Mouse (Mus musculus): ENCODE data around the gene Gm15217. TPM values are rescaled to one million over a fixed set of nuclear protein-coding genes. Genes with fewer than 3 reads are reported as not detected.

Gm15217 gene
- not detected for total RNA-seq (2021)
- long read RNA-seq, experiment 1: 0 reads
- long read RNA-seq, experiment 2, partial matches to known transcripts: 0 of 1 reads
- long read RNA-seq, experiment 2, other reads (novel, unspliced or antisense): 1 of 1 reads

GRCm38 (mm10) chr14:46379285-46379684 lies at the start of gene Gm15217:
Gm15217 (plus strand) TSS chr14:46379414.
- no peak for DNase-seq (ENCODE audit: low spot score in 2 of 2)

- no peak for DNase-seq (ENCODE audit: low spot score in 2 of 2)
Observed at GRCm38 (mm10) chr14:46333421-46334237, 45.6 kb upstream of the Gm15217 start.

- no peak for DNase-seq (ENCODE audit: low spot score in 2 of 2)
Observed at GRCm38 (mm10) chr14:46338801-46339200, 40.4 kb upstream of the Gm15217 start.

GRCm38 (mm10) chr14:46344750-46345149 lies 34.5 kb upstream of the Gm15217 start:
- DNase-seq (ENCODE audit: low spot score in 2 of 2): no peak

- DNase-seq (ENCODE audit: low spot score in 2 of 2): no peak
Observed at GRCm38 (mm10) chr14:46357286-46357685, 21.9 kb upstream of the Gm15217 start.

- no peak for DNase-seq (ENCODE audit: low spot score in 2 of 2)
Observed at GRCm38 (mm10) chr14:46357696-46358095, 21.5 kb upstream of the Gm15217 start.

GRCm38 (mm10) chr14:46363209-46363608 lies 16.0 kb upstream of the Gm15217 start:
- DNase-seq (ENCODE audit: low spot score in 2 of 2): no peak

GRCm38 (mm10) chr14:46372452-46372851 lies 6.8 kb upstream of the Gm15217 start:
- DNase-seq (ENCODE audit: low spot score in 2 of 2): no peak

GRCm38 (mm10) chr14:46375796-46376195 lies 3.4 kb upstream of the Gm15217 start:
- DNase-seq (ENCODE audit: low spot score in 2 of 2): no peak

- peak in 1 of 2 experiments; percentile 39 for DNase-seq (ENCODE audit: low spot score in 2 of 2)
Observed at GRCm38 (mm10) chr14:46380286-46380721, 1.1 kb downstream of the Gm15217 start.

GRCm38 (mm10) chr14:46381457-46381856 lies 2.2 kb downstream of the Gm15217 start:
- DNase-seq (ENCODE audit: low spot score in 2 of 2): peak in 1 of 2 experiments; percentile 73

GRCm38 (mm10) chr14:46384946-46385691 lies 5.9 kb downstream of the Gm15217 start:
- no peak for DNase-seq (ENCODE audit: low spot score in 2 of 2)

GRCm38 (mm10) chr14:46385701-46386477 lies 6.7 kb downstream of the Gm15217 start:
- DNase-seq (ENCODE audit: low spot score in 2 of 2): no peak

- DNase-seq (ENCODE audit: low spot score in 2 of 2): no peak
Observed at GRCm38 (mm10) chr14:46386478-46387356, 7.5 kb downstream of the Gm15217 start.

GRCm38 (mm10) chr14:46387357-46387671 lies 8.1 kb downstream of the Gm15217 start:
- peak; percentile 80 to 91 for DNase-seq (ENCODE audit: low spot score in 2 of 2)

GRCm38 (mm10) chr14:46387821-46388481 lies 8.7 kb downstream of the Gm15217 start:
- DNase-seq (ENCODE audit: low spot score in 2 of 2): peak; percentile 53 to 74

GRCm38 (mm10) chr14:46388636-46389035 lies 9.4 kb downstream of the Gm15217 start:
- peak in 1 of 2 experiments; percentile 56 for DNase-seq (ENCODE audit: low spot score in 2 of 2)

GRCm38 (mm10) chr14:46389438-46390248 lies 10.4 kb downstream of the Gm15217 start:
- DNase-seq (ENCODE audit: low spot score in 2 of 2): no peak

- DNase-seq (ENCODE audit: low spot score in 2 of 2): peak in 1 of 2 experiments; percentile 67
Observed at GRCm38 (mm10) chr14:46390249-46390775, 11.1 kb downstream of the Gm15217 start, which contains the start of gene Bmp4. Bmp4 (minus strand) TSS chr14:46390669.

All from gastrocnemius, postnatal 4 days (tissue).